Mouse (Mus musculus) mesoderm, embryonic 11.5 days (tissue): ENCODE data around the gene Gm42688.

Experiments used
- DNase-seq: peaks from one replicate; pipeline ENCODE4 v3.0.0-alpha.2; 2012; ENCODE audit warnings: low read depth, low spot score

Gm42688 gene

DNA sequence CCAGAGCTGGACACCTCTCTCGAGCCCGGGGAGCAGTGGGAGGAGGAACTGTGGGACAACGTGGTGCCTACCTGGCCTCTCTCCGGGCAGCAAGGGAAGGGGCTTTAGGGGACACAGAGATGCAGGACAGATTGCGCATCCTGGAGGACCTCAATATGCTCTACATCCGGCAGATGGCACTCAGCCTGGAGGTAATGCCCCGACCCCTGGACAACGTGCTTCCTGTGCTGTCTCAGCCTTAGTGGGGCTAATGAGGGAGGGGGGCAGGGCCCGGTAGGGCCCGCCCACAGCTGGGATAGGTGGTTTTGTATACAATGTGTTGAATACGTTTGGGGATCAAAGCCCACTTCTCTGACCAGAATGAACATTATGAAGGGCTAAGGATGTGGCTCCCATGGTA, 36.6 kb downstream of the Gm42688 start:
- peak; percentile 76 for DNase-seq

DNA sequence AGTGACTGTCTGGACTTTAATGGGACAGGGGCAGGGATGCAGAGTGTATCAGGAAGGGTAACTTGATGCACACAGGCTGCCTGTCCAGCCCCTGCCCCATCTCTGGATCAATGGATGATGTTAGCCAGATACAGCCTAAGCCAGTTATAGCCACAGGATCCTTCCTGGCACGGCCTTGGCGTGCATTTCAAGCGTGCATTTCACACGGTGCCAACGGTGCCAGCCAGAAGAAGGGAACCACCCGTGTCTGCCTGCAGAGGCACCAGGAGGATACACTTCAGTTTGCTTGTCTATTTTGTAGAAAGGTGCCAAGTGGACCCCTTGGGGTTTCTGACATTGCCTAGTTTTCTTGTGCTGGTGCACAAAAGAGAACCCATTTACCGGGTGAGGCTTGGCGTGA, 38.6 kb downstream of the Gm42688 start:
- no peak for DNase-seq

DNA sequence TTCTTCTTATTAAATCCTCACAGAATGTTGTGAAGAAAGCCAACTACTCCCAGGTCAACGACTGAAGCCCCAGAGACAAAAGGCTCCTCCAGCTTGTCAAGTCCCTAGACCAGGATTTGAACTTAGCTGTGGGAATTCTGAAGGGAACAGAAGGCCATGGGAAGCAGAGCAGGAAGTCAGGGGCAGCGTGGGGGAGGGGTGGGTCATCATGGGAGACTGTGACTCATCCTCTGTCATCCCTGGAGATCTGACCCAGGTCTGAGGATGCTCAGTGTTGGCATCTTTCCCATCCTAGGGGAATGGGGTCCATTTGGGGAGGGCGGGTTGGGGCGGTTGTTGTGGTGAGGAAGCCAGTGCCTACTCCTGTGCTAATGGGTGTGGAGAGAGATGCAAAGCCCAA, 40.2 kb downstream of the Gm42688 start:
- no peak for DNase-seq

DNA sequence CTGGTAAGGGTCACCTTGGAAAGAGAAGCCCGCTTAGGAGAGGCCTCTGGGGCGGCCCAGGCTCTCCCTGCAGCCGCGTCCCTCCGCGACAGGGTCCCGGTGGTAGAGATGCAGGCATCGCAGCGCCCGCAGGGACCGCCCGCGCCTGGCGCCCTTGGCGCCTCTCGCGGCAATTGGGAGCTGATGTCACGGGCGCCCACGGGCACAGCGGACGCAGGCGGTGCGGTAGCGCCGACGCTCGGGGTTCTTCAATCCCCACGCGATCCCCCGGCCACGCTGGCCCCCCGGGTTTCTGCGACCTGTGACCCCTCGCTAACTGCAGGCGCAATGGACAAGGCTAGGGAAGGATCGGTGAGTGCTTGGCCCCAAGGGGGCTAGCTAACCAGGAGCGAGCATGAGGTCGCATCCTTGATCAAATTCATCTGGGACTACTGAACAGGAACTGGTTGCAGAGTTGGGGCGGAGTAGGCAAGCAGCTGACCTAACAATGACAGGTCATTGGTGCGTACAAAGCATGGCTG, 40.9 kb downstream of the Gm42688 start:
- no peak for DNase-seq

DNA sequence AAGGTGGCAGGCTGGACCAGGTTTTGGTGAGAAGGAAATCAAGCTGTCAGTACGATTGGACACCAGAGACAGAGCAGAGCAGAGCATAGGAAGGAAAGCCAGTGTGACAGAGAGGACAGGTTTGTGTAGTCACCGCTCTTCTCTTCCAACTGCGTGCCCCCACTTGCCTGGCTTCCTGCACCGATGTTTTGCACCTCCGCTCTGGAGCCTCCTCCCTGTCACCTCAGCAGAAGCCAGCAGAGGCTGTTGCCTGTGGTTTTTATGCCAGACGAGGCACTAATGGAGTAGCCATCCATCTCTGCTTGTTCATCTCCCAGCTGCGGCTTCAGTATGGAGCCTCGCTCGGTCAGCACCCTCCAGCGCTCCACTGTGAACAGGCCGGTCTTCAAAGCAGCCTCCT, 41.5 kb downstream of the Gm42688 start:
- DNase-seq: no peak

DNA sequence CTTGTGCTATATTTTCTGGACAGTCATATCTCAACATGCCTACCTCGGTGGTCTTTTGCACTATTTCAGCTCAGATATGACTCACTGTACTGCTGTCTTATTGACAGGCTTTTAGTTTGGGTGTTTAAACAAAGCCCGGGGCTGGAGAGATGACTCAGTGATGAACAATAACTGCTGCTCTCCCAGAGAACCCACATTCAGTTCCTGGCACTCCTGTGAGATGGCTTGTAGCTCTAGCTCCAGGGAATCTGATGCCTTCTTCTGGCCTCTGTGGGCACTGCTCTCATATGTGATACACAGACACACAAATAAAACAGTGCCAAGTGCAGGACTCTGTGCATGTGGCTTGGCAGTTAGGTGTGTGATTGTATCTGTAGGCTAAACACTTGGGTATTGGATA, 43.8 kb downstream of the Gm42688 start:
- DNase-seq: no peak

DNA sequence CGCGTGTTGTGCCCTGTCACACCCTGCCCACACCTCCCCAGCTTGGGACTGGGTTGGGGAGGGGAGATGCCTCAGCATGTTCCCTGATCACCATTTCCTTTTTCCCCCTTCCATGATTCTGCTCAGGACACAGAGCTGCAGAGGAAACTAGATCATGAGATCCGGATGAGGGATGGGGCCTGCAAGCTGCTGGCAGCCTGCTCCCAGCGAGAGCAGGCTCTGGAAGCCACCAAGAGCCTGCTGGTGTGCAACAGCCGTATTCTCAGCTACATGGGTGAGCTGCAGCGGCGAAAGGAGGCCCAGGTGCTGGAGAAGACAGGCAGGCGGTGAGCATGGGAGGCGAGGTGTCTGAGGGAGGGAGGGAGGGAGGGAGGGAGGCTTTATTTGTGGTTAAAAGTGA, 44.4 kb downstream of the Gm42688 start:
- DNase-seq: no peak

DNA sequence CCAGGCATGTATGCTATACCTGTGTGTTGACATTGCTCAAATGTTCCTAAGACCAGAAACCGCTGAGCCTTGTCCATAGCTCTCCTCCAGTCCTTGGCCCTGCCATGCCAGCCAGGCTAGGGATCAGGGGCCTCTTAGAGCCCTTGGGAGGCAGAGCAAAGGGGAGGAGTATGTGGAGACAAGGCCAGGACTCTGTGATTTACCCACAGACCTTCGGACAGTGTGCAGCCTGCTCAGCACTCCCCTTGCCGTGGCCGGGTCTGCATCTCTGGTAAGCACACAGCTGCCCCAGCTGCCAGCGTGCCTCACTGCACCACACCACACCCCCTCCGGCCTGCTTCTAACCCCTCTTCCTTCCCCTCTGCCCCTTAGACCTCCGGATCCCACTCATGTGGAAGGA, 45.9 kb downstream of the Gm42688 start:
- no peak for DNase-seq

DNA sequence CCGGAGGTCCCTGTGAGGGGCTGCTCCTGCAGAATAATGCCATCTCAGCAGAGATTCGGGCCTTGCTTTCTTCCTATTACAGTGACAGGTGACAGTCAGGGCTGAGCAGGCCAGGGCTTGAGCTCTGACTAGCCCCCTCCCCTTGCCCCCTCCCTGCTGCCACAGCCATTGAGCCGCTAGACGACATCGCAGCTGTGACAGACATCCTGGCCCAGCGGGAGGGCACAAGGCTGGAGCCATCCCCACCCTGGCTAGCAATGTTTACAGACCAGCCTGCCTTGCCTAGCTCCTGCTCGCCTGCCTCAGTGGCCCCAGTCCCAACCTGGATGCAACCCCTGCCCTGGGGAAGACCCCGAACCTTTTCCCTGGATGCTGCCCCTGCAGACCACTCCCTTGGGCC, 50.3 kb downstream of the Gm42688 start:
- no peak for DNase-seq

DNA sequence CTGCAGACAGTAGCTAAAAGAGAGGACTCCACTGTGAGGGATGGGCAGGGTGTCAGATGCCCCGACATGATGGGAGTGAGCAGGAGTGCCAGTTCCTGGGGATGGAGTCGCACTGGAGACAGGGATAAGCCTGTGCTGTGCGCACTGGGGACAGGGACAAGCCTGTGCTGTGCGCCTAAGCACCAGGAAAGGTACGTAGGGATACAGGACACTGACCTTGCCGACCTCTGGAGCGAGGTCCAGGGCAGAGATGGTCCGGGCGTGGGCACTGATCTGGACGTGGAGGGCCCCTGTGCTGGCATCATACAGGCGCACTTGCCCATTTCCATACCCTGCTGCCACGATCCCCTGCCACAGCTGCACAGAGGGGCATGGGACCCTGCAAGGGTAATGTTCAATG, 51.6 kb downstream of the Gm42688 start:
- no peak for DNase-seq

DNA sequence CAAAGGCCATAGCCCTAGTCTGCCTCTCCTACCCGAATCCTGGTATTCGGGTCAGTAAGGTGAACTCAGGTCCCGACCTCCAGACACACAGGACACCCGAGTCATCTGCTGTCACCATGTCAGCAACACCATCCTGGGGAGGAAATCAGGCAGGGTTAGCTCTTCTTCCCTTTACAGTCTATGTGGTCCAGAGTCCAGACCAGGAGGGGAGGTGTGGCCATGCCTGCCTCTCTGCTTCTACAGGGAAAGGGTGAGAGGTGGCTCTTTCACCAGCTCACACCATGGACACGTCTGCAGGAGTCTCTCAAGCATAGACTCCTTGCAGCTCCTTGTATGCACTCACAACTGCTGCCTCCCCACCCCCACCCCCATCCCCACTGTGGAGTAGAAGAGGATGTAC, 52.1 kb downstream of the Gm42688 start:
- DNase-seq: no peak

DNA sequence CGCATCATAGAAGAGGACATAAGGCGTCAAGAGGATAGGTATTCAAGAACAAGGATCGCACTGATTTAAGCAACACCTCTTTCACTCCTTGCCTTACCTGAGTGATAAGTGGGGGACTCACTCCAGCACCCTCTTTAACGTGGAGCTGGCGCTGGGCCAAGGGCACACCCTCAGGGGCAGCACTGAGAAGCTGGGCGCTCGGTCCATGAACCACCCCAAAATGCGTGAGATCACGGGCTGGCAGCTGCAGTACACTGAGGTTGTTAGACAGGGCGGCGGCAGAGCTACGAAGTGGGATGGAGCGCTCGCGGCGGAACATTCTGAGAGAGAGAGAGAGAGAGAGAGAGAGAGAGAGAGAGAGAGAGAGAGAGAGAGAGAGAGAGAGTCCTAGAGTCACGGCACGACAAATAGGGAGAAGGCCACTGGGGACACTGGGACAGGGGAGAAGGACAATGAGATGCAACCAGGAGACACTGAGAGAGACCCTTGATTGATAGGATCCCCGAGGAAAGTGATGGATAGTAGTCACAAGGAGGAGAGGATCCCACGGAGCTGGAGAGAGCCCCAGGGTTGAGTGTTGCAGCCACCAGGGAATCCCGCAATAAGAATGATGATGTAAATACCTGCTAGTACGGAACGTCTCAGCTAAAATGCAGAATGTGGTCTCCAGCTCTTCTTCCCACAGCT, 54.3 kb downstream of the Gm42688 start:
- DNase-seq: no peak

DNA sequence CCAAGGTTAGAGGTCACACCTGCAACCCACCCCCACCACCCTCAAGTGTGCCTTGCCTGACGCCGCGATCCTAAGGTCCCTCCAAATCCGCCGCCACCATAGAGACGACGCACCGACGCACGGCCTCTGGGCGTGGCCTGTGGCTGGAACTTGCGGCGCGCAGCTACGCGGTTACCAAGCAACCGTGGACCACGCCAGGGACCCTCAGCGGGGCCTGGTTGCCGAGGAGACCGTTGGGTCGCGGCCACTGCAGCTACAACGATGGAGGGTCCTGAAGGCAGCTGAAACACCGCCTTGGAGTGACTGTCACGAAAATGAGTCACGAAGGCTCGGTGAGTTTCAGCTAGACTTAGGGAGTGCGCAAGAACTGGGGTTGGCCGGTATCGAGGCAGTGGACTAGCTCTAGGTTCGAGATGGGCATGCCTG, 54.9 kb downstream of the Gm42688 start, which contains the start of the genes Wdr54 and 1700003E16Rik:
Wdr54 (minus strand) TSS at position 139 of the 426 bp plus-strand sequence.
1700003E16Rik (plus strand) TSS at position 146 of the 426 bp plus-strand sequence.
- DNase-seq: peak; percentile 93

DNA sequence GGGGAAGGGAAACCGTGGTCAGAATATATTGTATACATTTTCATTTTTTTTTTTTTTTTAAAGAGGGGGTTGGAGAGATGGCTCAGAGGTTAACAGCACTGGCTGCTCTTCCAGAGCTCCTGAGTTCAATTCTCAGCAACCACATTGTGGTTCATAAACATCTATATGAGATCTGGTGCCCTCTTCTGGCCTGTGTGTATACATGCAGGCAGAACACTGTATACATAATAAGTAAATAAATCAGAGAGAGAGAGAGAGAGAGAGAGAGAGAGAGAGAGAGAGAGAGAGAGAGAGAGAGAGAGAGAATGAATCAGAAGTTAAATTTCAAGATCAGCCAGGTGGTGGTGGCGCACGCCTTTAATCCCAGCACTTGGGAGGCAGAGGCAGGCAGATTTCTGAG, 58.0 kb downstream of the Gm42688 start:
- DNase-seq: peak; percentile 72
